Mouse (Mus musculus): ENCODE measurements around the gene 9930022D16Rik. TPM values are rescaled to one million over a fixed set of nuclear protein-coding genes. Genes with fewer than 3 reads are reported as not detected.

Gene 9930022D16Rik
- total and polyA plus RNA-seq, 3 experiments: 0.04 TPM; not detected in 2

DNA sequence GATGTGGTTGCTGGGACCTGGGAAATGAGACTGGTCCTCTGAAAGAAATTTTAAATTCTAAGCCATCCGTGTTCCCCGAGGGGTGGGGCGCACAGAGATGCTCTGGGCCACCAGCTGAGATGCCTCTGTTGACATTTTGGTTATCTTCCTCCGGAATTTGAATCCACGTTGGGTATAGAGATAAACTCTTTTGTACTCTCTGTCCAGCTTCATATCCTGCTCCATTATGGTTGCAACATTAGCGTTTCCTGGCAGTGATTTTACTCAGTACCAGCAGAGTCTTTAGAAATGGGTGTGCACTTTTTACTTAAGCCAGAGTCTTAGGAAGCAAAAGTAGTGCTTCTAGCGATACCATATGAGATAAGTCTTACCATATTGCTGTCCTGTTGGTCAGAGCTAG is 35.7 kb upstream of the 9930022D16Rik start:
- Histone ChIP-seq H3K79me2 (ENCODE audit: control insufficient read depth, insufficient read depth, low read length, poor library complexity) (peaks cover 61% of the 10 kb centered on the region), H3K4me1 (ENCODE audit: control insufficient read depth in 1 of 2, insufficient read depth in 2 of 2, low read length in 2 of 2) (peaks cover 32 to 39% of the 10 kb centered on the region in 2 experiments), H3K36me3 (ENCODE audit: control insufficient read depth in 1 of 2, insufficient read depth in 2 of 2, low read length in 2 of 2) (peaks cover 2 to 53% of the 10 kb centered on the region in 2 experiments), H3K4me3 (ENCODE audit: control insufficient read depth in 1 of 2, insufficient read depth in 1 of 2, low read depth in 2 of 2, low read length in 2 of 2) (no peak overlapping the region), H3K27me3 (ENCODE audit: control insufficient read depth in 1 of 2, insufficient read depth in 2 of 2, low read length in 2 of 2) (no peaks in the 10 kb centered on the region), H3K27ac (ENCODE audit: control insufficient read depth, low read depth, low read length) (no peak overlapping the region), H3K9me3 (replicated peaks; ENCODE audit: insufficient read depth, low read length) (no peaks in the 10 kb centered on the region), H3K9ac (ENCODE audit: control insufficient read depth, low read depth, low read length, poor library complexity, severe bottlenecking) (no peak overlapping the region)
- no peak for DNase-seq (ENCODE audit: low read depth, low spot score)
- TF ChIP-seq MAX (IDR thresholded peaks at IDR 0.05; ENCODE audit: low read length) (no peak), ETS1 (IDR thresholded peaks at IDR 0.05; ENCODE audit: low read depth, low read length) (no peak), EP300 (IDR thresholded peaks at IDR 0.05; ENCODE audit: low read depth in 1 of 2, low read length in 2 of 2) (no peak), BHLHE40 (IDR thresholded peaks at IDR 0.05; ENCODE audit: borderline replicate concordance, low read depth, low read length) (no peak), ZC3H11A (IDR thresholded peaks at IDR 0.05; ENCODE audit: low read depth, low read length) (no peak), USF2 (IDR thresholded peaks at IDR 0.05; ENCODE audit: borderline replicate concordance in 1 of 2, insufficient read depth in 1 of 2, low read depth in 1 of 2, low read length in 2 of 2) (no peak), HCFC1 (IDR thresholded peaks at IDR 0.05; ENCODE audit: low read depth, low read length) (no peak), POLR2AphosphoS5 (IDR thresholded peaks at IDR 0.05; ENCODE audit: borderline replicate concordance, low read depth, low read length) (no peak), MYC (IDR thresholded peaks at IDR 0.05; ENCODE audit: low read depth, low read length) (no peak), JUND (IDR thresholded peaks at IDR 0.05; ENCODE audit: low read depth, low read length) (no peak)

DNA sequence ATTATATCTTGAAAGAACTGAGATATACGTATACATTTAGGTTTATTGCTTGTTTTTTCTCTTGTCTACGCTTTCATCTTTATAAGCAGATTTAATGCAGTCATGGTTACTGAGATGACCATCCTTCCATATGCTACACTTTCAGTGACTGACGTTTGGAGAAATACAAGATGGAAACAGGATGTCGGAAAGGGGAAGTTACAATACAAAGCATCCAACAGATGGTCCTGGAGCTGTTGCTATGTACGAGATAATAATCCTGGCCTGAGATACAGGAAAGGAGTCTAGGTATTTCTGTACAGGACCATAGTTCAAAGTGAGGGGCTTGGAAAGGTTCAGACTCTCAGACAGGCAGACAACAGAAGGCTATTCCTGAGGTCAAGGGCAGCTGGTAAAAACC is 33.1 kb upstream of the 9930022D16Rik start:
- peaks cover 26 to 36% of the 10 kb centered on the region in 2 experiments for H3K4me1 ChIP-seq (ENCODE audit: control insufficient read depth in 1 of 2, insufficient read depth in 2 of 2, low read length in 2 of 2)
- H3K4me3 ChIP-seq (ENCODE audit: control insufficient read depth in 1 of 2, insufficient read depth in 1 of 2, low read depth in 2 of 2, low read length in 2 of 2): no peak overlapping the region
- no peak for TF ChIP-seq MAX (IDR thresholded peaks at IDR 0.05; ENCODE audit: low read length)
- no peak for TF ChIP-seq CHD1 (IDR thresholded peaks at IDR 0.05; ENCODE audit: low read depth, low read length)
- TF ChIP-seq TCF12 (IDR thresholded peaks at IDR 0.05; ENCODE audit: low read depth, low read length): peak; percentile 42; the same call in 1 of the 2 replicates
- no peak for TF ChIP-seq POLR2AphosphoS5 (IDR thresholded peaks at IDR 0.05; ENCODE audit: borderline replicate concordance, low read depth, low read length)
- no peak for TF ChIP-seq JUND (IDR thresholded peaks at IDR 0.05; ENCODE audit: low read depth, low read length)
- TF ChIP-seq EP300 (IDR thresholded peaks at IDR 0.05; ENCODE audit: low read depth in 1 of 2, low read length in 2 of 2): peak; percentile 55 to 77
- TF ChIP-seq ETS1 (IDR thresholded peaks at IDR 0.05; ENCODE audit: low read depth, low read length): peak; percentile 76
- TF ChIP-seq MAZ (IDR thresholded peaks at IDR 0.05; ENCODE audit: low read depth, low read length): no peak
- TF ChIP-seq NRF1 (IDR thresholded peaks at IDR 0.05; ENCODE audit: insufficient read depth, low read depth, low read length, poor library complexity, severe bottlenecking): no peak
- TF ChIP-seq ZKSCAN1 (IDR thresholded peaks at IDR 0.05; ENCODE audit: low read depth, low read length): no peak
- TF ChIP-seq GABPA (IDR thresholded peaks at IDR 0.05; ENCODE audit: low read depth, low read length): no peak
- TF ChIP-seq MYB (IDR thresholded peaks at IDR 0.05; ENCODE audit: low read depth, low read length): no peak
- no peak for TF ChIP-seq ZC3H11A (IDR thresholded peaks at IDR 0.05; ENCODE audit: low read depth, low read length)
- peak; percentile 69 for TF ChIP-seq GATA1 (IDR thresholded peaks at IDR 0.05; ENCODE audit: low read depth, low read length)
- peak; percentile 73; the same call in 1 of the 2 replicates for TF ChIP-seq RCOR1 (IDR thresholded peaks at IDR 0.05; ENCODE audit: low read depth, low read length)
- no peak for TF ChIP-seq E2F4 (IDR thresholded peaks at IDR 0.05; ENCODE audit: borderline replicate concordance, low read depth, low read length)
- TF ChIP-seq TAL1 (IDR thresholded peaks at IDR 0.05; ENCODE audit: low read length): peak; percentile 51
- no peak for TF ChIP-seq HCFC1 (IDR thresholded peaks at IDR 0.05; ENCODE audit: low read depth, low read length)
- TF ChIP-seq MYC (IDR thresholded peaks at IDR 0.05; ENCODE audit: low read depth, low read length): no peak
- no peak for TF ChIP-seq SMC3 (IDR thresholded peaks at IDR 0.05; ENCODE audit: low read depth, low read length)
- TF ChIP-seq SIN3A (IDR thresholded peaks at IDR 0.05; ENCODE audit: low read length): peak; percentile 53; the same call in 1 of the 2 replicates
- no peak for TF ChIP-seq USF1 (IDR thresholded peaks at IDR 0.05; ENCODE audit: low read depth, low read length)
- TF ChIP-seq TBP (IDR thresholded peaks at IDR 0.05; ENCODE audit: low read depth, low read length): no peak
- TF ChIP-seq POLR2AphosphoS2 (IDR thresholded peaks at IDR 0.05; ENCODE audit: low read length): no peak
- no peaks in the 10 kb centered on the region for H3K9me3 ChIP-seq (replicated peaks; ENCODE audit: insufficient read depth, low read length)
- no peak overlapping the region for H3K9ac ChIP-seq (ENCODE audit: control insufficient read depth, low read depth, low read length, poor library complexity, severe bottlenecking)
- peaks cover 0 to 45% of the 10 kb centered on the region in 2 experiments; a peak in 3 of 4 replicates for H3K36me3 ChIP-seq (ENCODE audit: control insufficient read depth in 1 of 2, insufficient read depth in 2 of 2, low read length in 2 of 2)
- H3K79me2 ChIP-seq (ENCODE audit: control insufficient read depth, insufficient read depth, low read length, poor library complexity): peaks cover 65% of the 10 kb centered on the region
- no peaks in the 10 kb centered on the region for H3K27me3 ChIP-seq (ENCODE audit: control insufficient read depth in 1 of 2, insufficient read depth in 2 of 2, low read length in 2 of 2)
- DNase-seq (ENCODE audit: low read depth, low spot score): peak; percentile 88
- H3K27ac ChIP-seq (ENCODE audit: control insufficient read depth, low read depth, low read length): no peak overlapping the region

Data from MEL (cell line).